Mouse (Mus musculus) splenic B cell, adult 2 months (primary cell): Measurements from ENCODE around the gene Foxc2.
"Not testable (repeated sequence)": the region's sequence is repeated elsewhere in the genome, so short reads cannot be mapped to it uniquely, and the experiment has no call there.

Experiments used
- DNase-seq: peaks from one replicate; pipeline ENCODE4 v3.0.0-alpha.2; 2011; ENCODE audit warnings: low read depth, low spot score
- H3K27me3 ChIP-seq: 2 replicates; pipeline ENCODE4 v1.6.1; 2012; ENCODE audit warnings: mild to moderate bottlenecking, low read length, moderate library complexity, mixed read lengths; ENCODE audit not compliant: control insufficient read depth, poor library complexity, insufficient read depth, severe bottlenecking
- H3K36me3 ChIP-seq: 2 replicates; pipeline ENCODE4 v1.6.1; 2012; ENCODE audit warnings: mild to moderate bottlenecking, low read length, moderate library complexity, mixed read lengths; ENCODE audit not compliant: control insufficient read depth, poor library complexity, insufficient read depth, severe bottlenecking

Foxc2 gene

GRCm38 (mm10) chr8:121132961-121133513, 17.1 kb downstream of the Foxc2 start:
- Histone ChIP-seq H3K36me3 (no peaks in the 10 kb centered on the region), H3K27me3 (no peaks in the 10 kb centered on the region; the same call in 1 of the 2 replicates)
- DNase-seq: no peak

GRCm38 (mm10) chr8:121134102-121134501, 18.1 kb downstream of the Foxc2 start:
- DNase-seq: no peak
- no peaks in the 10 kb centered on the region for H3K27me3 ChIP-seq
- H3K36me3 ChIP-seq: no peaks in the 10 kb centered on the region

GRCm38 (mm10) chr8:121134512-121134911, 18.5 kb downstream of the Foxc2 start:
- no peaks in the 10 kb centered on the region for H3K36me3 ChIP-seq
- no peaks in the 10 kb centered on the region for H3K27me3 ChIP-seq
- DNase-seq: no peak

- no peak for DNase-seq
- Histone ChIP-seq H3K27me3 (no peaks in the 10 kb centered on the region), H3K36me3 (no peaks in the 10 kb centered on the region)
Measured at GRCm38 (mm10) chr8:121136856-121137255, 20.9 kb downstream of the Foxc2 start.

- not testable (repeated sequence) for H3K27me3 ChIP-seq, DNase-seq, H3K36me3 ChIP-seq
Measured at GRCm38 (mm10) chr8:121145457-121146134, 29.6 kb downstream of the Foxc2 start.

- H3K27me3 ChIP-seq: no peaks in the 10 kb centered on the region
- H3K36me3 ChIP-seq: no peaks in the 10 kb centered on the region
Measured at GRCm38 (mm10) chr8:121148573-121149083, 32.7 kb downstream of the Foxc2 start.

GRCm38 (mm10) chr8:121152394-121152793, 36.4 kb downstream of the Foxc2 start:
- no peaks in the 10 kb centered on the region for H3K36me3 ChIP-seq
- H3K27me3 ChIP-seq: no peaks in the 10 kb centered on the region
- no peak for DNase-seq

More at GRCm38 (mm10) chr8:121148573-121149083, 32.7 kb downstream of the Foxc2 start:
- DNase-seq: no peak

GRCm38 (mm10) chr8:121156990-121157491, 41.1 kb downstream of the Foxc2 start:
- no peaks in the 10 kb centered on the region for H3K27me3 ChIP-seq
- no peak for DNase-seq

GRCm38 (mm10) chr8:121158812-121159211, 42.8 kb downstream of the Foxc2 start:
- no peaks in the 10 kb centered on the region for H3K36me3 ChIP-seq
- no peaks in the 10 kb centered on the region for H3K27me3 ChIP-seq
- DNase-seq: no peak

More at GRCm38 (mm10) chr8:121156990-121157491, 41.1 kb downstream of the Foxc2 start:
- H3K36me3 ChIP-seq: no peaks in the 10 kb centered on the region

- Histone ChIP-seq H3K36me3 (no peaks in the 10 kb centered on the region), H3K27me3 (no peaks in the 10 kb centered on the region)
- no peak for DNase-seq
Measured at GRCm38 (mm10) chr8:121161437-121161836, 45.5 kb downstream of the Foxc2 start.

GRCm38 (mm10) chr8:121162413-121162812, 46.4 kb downstream of the Foxc2 start:
- Histone ChIP-seq H3K27me3 (no peaks in the 10 kb centered on the region), H3K36me3 (no peaks in the 10 kb centered on the region)
- no peak for DNase-seq

- no peak for DNase-seq
- Histone ChIP-seq H3K27me3 (no peaks in the 10 kb centered on the region), H3K36me3 (no peaks in the 10 kb centered on the region)
Measured at GRCm38 (mm10) chr8:121162906-121163695, 47.1 kb downstream of the Foxc2 start.

- no peak for DNase-seq
- no peaks in the 10 kb centered on the region for H3K36me3 ChIP-seq
- no peaks in the 10 kb centered on the region for H3K27me3 ChIP-seq
Measured at GRCm38 (mm10) chr8:121164017-121164469, 48.1 kb downstream of the Foxc2 start.

GRCm38 (mm10) chr8:121168033-121168432, 52.1 kb downstream of the Foxc2 start:
- DNase-seq: no peak
- Histone ChIP-seq H3K36me3 (no peaks in the 10 kb centered on the region), H3K27me3 (no peaks in the 10 kb centered on the region)
